Mouse (Mus musculus): Measurements from ENCODE around the gene Metap1d. TPM values are rescaled to one million over a fixed set of nuclear protein-coding genes. Genes with fewer than 3 reads are reported as not detected.

The Metap1d gene
- polyA plus RNA-seq, 1 experiment from 2014 or later = 36.9 TPM

GRCm38 (mm10) chr2:71551704-71552103 is 98.6 kb downstream of the Metap1d start:
- Histone ChIP-seq H3K36me3 (ENCODE audit: control insufficient read depth, insufficient read depth, low read length) (no peaks in the 10 kb centered on the region), H3K9ac (replicated peaks; ENCODE audit: low read length) (no peak overlapping the region), H3K27me3 (ENCODE audit: control insufficient read depth, insufficient read depth, low read length) (peaks cover 59% of the 10 kb centered on the region), H3K4me1 (ENCODE audit: control insufficient read depth, insufficient read depth, low read length) (0 out of 2 replicates have a peak, but pooled peaks cover 3% of the 10 kb centered on the region), H3K4me2 (ENCODE audit: low read length) (no peak overlapping the region), H3K27ac (replicated peaks; ENCODE audit: low read depth, low read length) (no peak overlapping the region), H3K4me3 (replicated peaks; ENCODE audit: low read depth, low read length) (no peak overlapping the region), H3K9me3 (ENCODE audit: control insufficient read depth, low read length) (no peaks in the 10 kb centered on the region)
- no peak; the same call in 1 of the 2 replicates for ATAC-seq (ENCODE audit: low FRiP score, low TSS enrichment)
- peak; percentile 9 for DNase-seq
- 2% methylated on average over 18 of the region's 18 CpGs for whole genome bisulfite sequencing

- Histone ChIP-seq H3K4me1 (ENCODE audit: control insufficient read depth, insufficient read depth, low read length) (0 out of 2 replicates have a peak, but pooled peaks cover 3% of the 10 kb centered on the region), H3K9ac (replicated peaks; ENCODE audit: low read length) (no peak overlapping the region), H3K4me3 (replicated peaks; ENCODE audit: low read depth, low read length) (no peak overlapping the region), H3K9me3 (ENCODE audit: control insufficient read depth, low read length) (no peaks in the 10 kb centered on the region), H3K27ac (replicated peaks; ENCODE audit: low read depth, low read length) (no peak overlapping the region), H3K27me3 (ENCODE audit: control insufficient read depth, insufficient read depth, low read length) (peaks cover 21% of the 10 kb centered on the region), H3K36me3 (ENCODE audit: control insufficient read depth, insufficient read depth, low read length) (no peaks in the 10 kb centered on the region), H3K4me2 (ENCODE audit: low read length) (no peak overlapping the region)
- DNase-seq = no peak
- 65% methylated on average over 5 of the region's 5 CpGs for WGBS
- ATAC-seq (ENCODE audit: low FRiP score, low TSS enrichment) = no peak
Measured at GRCm38 (mm10) chr2:71556071-71556470, 103.0 kb downstream of the Metap1d start.

- no peaks in the 10 kb centered on the region for H3K36me3 ChIP-seq (ENCODE audit: control insufficient read depth, insufficient read depth, low read length)
- no peaks in the 10 kb centered on the region for H3K4me1 ChIP-seq (ENCODE audit: control insufficient read depth, insufficient read depth, low read length)
- H3K4me2 ChIP-seq (ENCODE audit: low read length) = no peak overlapping the region
- no peak overlapping the region for H3K27ac ChIP-seq (replicated peaks; ENCODE audit: low read depth, low read length)
- no peak for ATAC-seq (ENCODE audit: low FRiP score, low TSS enrichment)
- whole genome bisulfite sequencing = 86% methylated on average over 9 of the region's 9 CpGs
- H3K9me3 ChIP-seq (ENCODE audit: control insufficient read depth, low read length) = no peaks in the 10 kb centered on the region
- DNase-seq = no peak
- H3K27me3 ChIP-seq (ENCODE audit: control insufficient read depth, insufficient read depth, low read length) = no peaks in the 10 kb centered on the region
- no peak overlapping the region for H3K4me3 ChIP-seq (replicated peaks; ENCODE audit: low read depth, low read length)
- no peak overlapping the region for H3K9ac ChIP-seq (replicated peaks; ENCODE audit: low read length)
Measured at GRCm38 (mm10) chr2:71566466-71566865, 113.4 kb downstream of the Metap1d start.

GRCm38 (mm10) chr2:71573736-71574135 is 120.7 kb downstream of the Metap1d start:
- no peak overlapping the region for H3K4me3 ChIP-seq (replicated peaks; ENCODE audit: low read depth, low read length)
- ATAC-seq (ENCODE audit: low FRiP score, low TSS enrichment) = no peak
- no peak overlapping the region for H3K27ac ChIP-seq (replicated peaks; ENCODE audit: low read depth, low read length)
- H3K4me1 ChIP-seq (ENCODE audit: control insufficient read depth, insufficient read depth, low read length) = no peaks in the 10 kb centered on the region
- H3K9me3 ChIP-seq (ENCODE audit: control insufficient read depth, low read length) = no peaks in the 10 kb centered on the region
- DNase-seq = no peak
- 77% methylated on average over 4 of the region's 4 CpGs for WGBS
- no peak overlapping the region for H3K4me2 ChIP-seq (ENCODE audit: low read length)
- no peaks in the 10 kb centered on the region for H3K36me3 ChIP-seq (ENCODE audit: control insufficient read depth, insufficient read depth, low read length)
- no peak overlapping the region for H3K9ac ChIP-seq (replicated peaks; ENCODE audit: low read length)
- no peaks in the 10 kb centered on the region for H3K27me3 ChIP-seq (ENCODE audit: control insufficient read depth, insufficient read depth, low read length)

Other genes starting within 250 kb of the Metap1d start
- 184 and 231 TPM in 2 replicates for gene Dync1i2, start 241.6 kb upstream of the Metap1d start, polyA plus RNA-seq (2014; fragmentation: Nextera tagmentation; extraction: Ambion mirVana)
- 85.2 and 86.3 TPM in 2 replicates for gene Slc25a12, start 85.5 kb upstream of the Metap1d start, polyA plus RNA-seq (2014; fragmentation: Nextera tagmentation; extraction: Ambion mirVana)
- gene Hat1, start 64.3 kb upstream of the Metap1d start, polyA plus RNA-seq (2014; fragmentation: Nextera tagmentation; extraction: Ambion mirVana) = 42.6 and 56.1 TPM in 2 replicates
- gene Dlx1, start 74.8 kb downstream of the Metap1d start, polyA plus RNA-seq (2014; fragmentation: Nextera tagmentation; extraction: Ambion mirVana) = 0.61 and 0.72 TPM in 2 replicates
- 0.41 and 0.67 TPM in 2 replicates for gene Dlx2, start 93.5 kb downstream of the Metap1d start, polyA plus RNA-seq (2014; fragmentation: Nextera tagmentation; extraction: Ambion mirVana)